Mouse (Mus musculus): ENCODE measurements around the gene Ccdc24. TPM values are rescaled to one million over a fixed set of nuclear protein-coding genes. Genes with fewer than 3 reads are reported as not detected.

The Ccdc24 gene
- polyA plus RNA-seq (2015; fragmentation: Nextera tagmentation; extraction: Ambion mirVana): 0.29 and 0.43 TPM in 2 replicates

GRCm38 (mm10) chr4:117872471-117872886 is at the start of gene Ccdc24:
Ccdc24 (minus strand) TSS chr4:117872557.
- Histone ChIP-seq H3K27ac (no peak within 1 kb of the TSS), H3K4me3 (peak within 1 kb of the TSS; percentile 38), H3K27me3 (peaks cover 3% of the 10 kb centered on the region; the same call in 1 of the 2 replicates), H3K4me2 (peak within 1 kb of the TSS; percentile 63), H3K9me3 (replicated peaks) (no peaks in the 10 kb centered on the region), H3K36me3 (peaks cover 7% of the 10 kb centered on the region; the same call in 1 of the 2 replicates), H3K9ac (peak within 1 kb of the TSS; percentile 29; the same call in 1 of the 2 replicates), H3K4me1 (replicated peaks) (peaks cover 13% of the 10 kb centered on the region)
- ATAC-seq (replicated peaks; ENCODE audit: insufficient number of reproducible peaks, insufficient read depth, low FRiP score, low read depth): peak; percentile 16; the same call in 1 of the 2 replicates
- 13% methylated on average over 14 of the region's 14 CpGs for WGBS

- Histone ChIP-seq H3K4me2 (no peak overlapping the region), H3K27ac (no peak overlapping the region), H3K4me1 (replicated peaks) (peaks cover 43% of the 10 kb centered on the region), H3K36me3 (no peaks in the 10 kb centered on the region), H3K9me3 (replicated peaks) (no peaks in the 10 kb centered on the region), H3K4me3 (no peak overlapping the region), H3K9ac (no peak overlapping the region), H3K27me3 (peaks cover 13% of the 10 kb centered on the region)
- 85% methylated on average over 2 of the region's 2 CpGs for WGBS
- ATAC-seq (replicated peaks; ENCODE audit: insufficient number of reproducible peaks, insufficient read depth, low FRiP score, low read depth): no peak
Observed at GRCm38 (mm10) chr4:117921358-117921757, 49.0 kb upstream of the Ccdc24 start.

- H3K4me1 ChIP-seq (replicated peaks): peaks cover 46% of the 10 kb centered on the region
- H3K27me3 ChIP-seq: no peaks in the 10 kb centered on the region
- H3K9ac ChIP-seq: no peak overlapping the region
- no peaks in the 10 kb centered on the region for H3K36me3 ChIP-seq
- WGBS: 55% methylated on average over 5 of the region's 5 CpGs
- no peak overlapping the region for H3K4me2 ChIP-seq
- H3K4me3 ChIP-seq: no peak overlapping the region
- no peak for ATAC-seq (replicated peaks; ENCODE audit: insufficient number of reproducible peaks, insufficient read depth, low FRiP score, low read depth)
- peak overlapping the region; percentile 75 for H3K27ac ChIP-seq
- H3K9me3 ChIP-seq (replicated peaks): no peaks in the 10 kb centered on the region
Observed at GRCm38 (mm10) chr4:117918762-117919161, 46.4 kb upstream of the Ccdc24 start.

GRCm38 (mm10) chr4:117918261-117918660 is 45.9 kb upstream of the Ccdc24 start:
- H3K9me3 ChIP-seq (replicated peaks): no peaks in the 10 kb centered on the region
- H3K4me3 ChIP-seq: no peak overlapping the region
- ATAC-seq (replicated peaks; ENCODE audit: insufficient number of reproducible peaks, insufficient read depth, low FRiP score, low read depth): 0 out of 2 replicates have a peak, but pooled peaks have one; percentile 6
- no peaks in the 10 kb centered on the region for H3K36me3 ChIP-seq
- peak overlapping the region; percentile 75 for H3K27ac ChIP-seq
- no peak overlapping the region for H3K9ac ChIP-seq
- WGBS: 14% methylated on average over 3 of the region's 3 CpGs
- 0 out of 2 replicates have a peak overlapping the region, but pooled peaks have one; percentile 7 for H3K4me2 ChIP-seq
- H3K4me1 ChIP-seq (replicated peaks): peaks cover 46% of the 10 kb centered on the region
- no peaks in the 10 kb centered on the region for H3K27me3 ChIP-seq

GRCm38 (mm10) chr4:117917847-117918246 is 45.5 kb upstream of the Ccdc24 start:
- Histone ChIP-seq H3K4me2 (0 out of 2 replicates have a peak overlapping the region, but pooled peaks have one; percentile 7), H3K4me1 (replicated peaks) (peaks cover 46% of the 10 kb centered on the region), H3K36me3 (no peaks in the 10 kb centered on the region), H3K9me3 (replicated peaks) (no peaks in the 10 kb centered on the region), H3K9ac (no peak overlapping the region), H3K27ac (peak overlapping the region; percentile 75), H3K4me3 (no peak overlapping the region), H3K27me3 (no peaks in the 10 kb centered on the region)
- ATAC-seq (replicated peaks; ENCODE audit: insufficient number of reproducible peaks, insufficient read depth, low FRiP score, low read depth): no peak
- WGBS: 82% methylated on average over 4 of the region's 4 CpGs

- no peaks in the 10 kb centered on the region for H3K9me3 ChIP-seq (replicated peaks)
- no peak overlapping the region for H3K4me2 ChIP-seq
- H3K9ac ChIP-seq: no peak overlapping the region
- no peak overlapping the region for H3K27ac ChIP-seq
- no peaks in the 10 kb centered on the region for H3K27me3 ChIP-seq
- no peaks in the 10 kb centered on the region for H3K36me3 ChIP-seq
- H3K4me1 ChIP-seq (replicated peaks): peaks cover 50% of the 10 kb centered on the region
- ATAC-seq (replicated peaks; ENCODE audit: insufficient number of reproducible peaks, insufficient read depth, low FRiP score, low read depth): no peak
- no peak overlapping the region for H3K4me3 ChIP-seq
- 77% methylated on average over 4 of the region's 4 CpGs for whole genome bisulfite sequencing
Observed at GRCm38 (mm10) chr4:117917402-117917801, 45.0 kb upstream of the Ccdc24 start.

GRCm38 (mm10) chr4:117916386-117916785 is 44.0 kb upstream of the Ccdc24 start:
- peaks cover 53% of the 10 kb centered on the region for H3K4me1 ChIP-seq (replicated peaks)

GRCm38 (mm10) chr4:117915489-117916105 is 43.2 kb upstream of the Ccdc24 start:
- peak overlapping the region; percentile 63 for H3K9ac ChIP-seq
- H3K36me3 ChIP-seq: peaks cover 5% of the 10 kb centered on the region
- H3K27ac ChIP-seq: peak overlapping the region; percentile 87
- peaks cover 53% of the 10 kb centered on the region for H3K4me1 ChIP-seq (replicated peaks)
- no peak for ATAC-seq (replicated peaks; ENCODE audit: insufficient number of reproducible peaks, insufficient read depth, low FRiP score, low read depth)
- peak overlapping the region; percentile 74 for H3K4me3 ChIP-seq
- H3K4me2 ChIP-seq: peak overlapping the region; percentile 88
- WGBS: 5% methylated on average over 19 of the region's 19 CpGs
- H3K9me3 ChIP-seq (replicated peaks): no peaks in the 10 kb centered on the region
- no peaks in the 10 kb centered on the region for H3K27me3 ChIP-seq

More at GRCm38 (mm10) chr4:117916386-117916785, 44.0 kb upstream of the Ccdc24 start:
- H3K9ac ChIP-seq: no peak overlapping the region
- H3K36me3 ChIP-seq: peaks cover 5% of the 10 kb centered on the region
- peak overlapping the region; percentile 88; the same call in 1 of the 2 replicates for H3K4me2 ChIP-seq
- 62% methylated on average over 5 of the region's 5 CpGs for WGBS
- H3K9me3 ChIP-seq (replicated peaks): no peaks in the 10 kb centered on the region
- H3K27ac ChIP-seq: peak overlapping the region; percentile 3; the same call in 1 of the 2 replicates
- H3K4me3 ChIP-seq: no peak overlapping the region
- H3K27me3 ChIP-seq: no peaks in the 10 kb centered on the region
- ATAC-seq (replicated peaks; ENCODE audit: insufficient number of reproducible peaks, insufficient read depth, low FRiP score, low read depth): no peak

GRCm38 (mm10) chr4:117914591-117915442 is 42.5 kb upstream of the Ccdc24 start, which contains the start of gene Ipo13:
Ipo13 (minus strand) TSS chr4:117914999.
- H3K4me1 ChIP-seq (replicated peaks): peaks cover 57% of the 10 kb centered on the region
- under 1% methylated on average over 61 of the region's 61 CpGs for WGBS

GRCm38 (mm10) chr4:117914031-117914430 is 41.7 kb upstream of the Ccdc24 start:
- Histone ChIP-seq H3K36me3 (peaks cover 5% of the 10 kb centered on the region), H3K4me3 (peak overlapping the region; percentile 74), H3K4me1 (replicated peaks) (peaks cover 63% of the 10 kb centered on the region), H3K9me3 (replicated peaks) (no peaks in the 10 kb centered on the region), H3K4me2 (peak overlapping the region; percentile 88), H3K27me3 (no peaks in the 10 kb centered on the region), H3K27ac (no peak overlapping the region), H3K9ac (peak overlapping the region; percentile 63)
- 18% methylated on average over 8 of the region's 8 CpGs for WGBS
- peak; percentile 1; the same call in 1 of the 2 replicates for ATAC-seq (replicated peaks; ENCODE audit: insufficient number of reproducible peaks, insufficient read depth, low FRiP score, low read depth)

More at GRCm38 (mm10) chr4:117914591-117915442, 42.5 kb upstream of the Ccdc24 start, which contains the start of gene Ipo13:
- Histone ChIP-seq H3K4me2 (peak within 1 kb of the TSS; percentile 88), H3K9me3 (replicated peaks) (no peaks in the 10 kb centered on the region), H3K9ac (peak within 1 kb of the TSS; percentile 63), H3K27me3 (no peaks in the 10 kb centered on the region), H3K4me3 (peak within 1 kb of the TSS; percentile 74), H3K36me3 (peaks cover 5% of the 10 kb centered on the region), H3K27ac (peak within 1 kb of the TSS; percentile 87)
- ATAC-seq (replicated peaks; ENCODE audit: insufficient number of reproducible peaks, insufficient read depth, low FRiP score, low read depth): peak; percentile 92

GRCm38 (mm10) chr4:117913421-117913820 is 41.1 kb upstream of the Ccdc24 start:
- Histone ChIP-seq H3K4me1 (replicated peaks) (peaks cover 63% of the 10 kb centered on the region), H3K27ac (no peak overlapping the region), H3K36me3 (peaks cover 5% of the 10 kb centered on the region), H3K4me3 (peak overlapping the region; percentile 74), H3K4me2 (peak overlapping the region; percentile 88), H3K9me3 (replicated peaks) (no peaks in the 10 kb centered on the region), H3K27me3 (no peaks in the 10 kb centered on the region), H3K9ac (peak overlapping the region; percentile 63; the same call in 1 of the 2 replicates)
- no peak for ATAC-seq (replicated peaks; ENCODE audit: insufficient number of reproducible peaks, insufficient read depth, low FRiP score, low read depth)
- WGBS: 49% methylated on average over 3 of the region's 3 CpGs
